Mouse (Mus musculus) kidney, embryonic 14.5 days (tissue): ENCODE measurements at regions not wholly inside any gene's neighbourhood (a gene's known extent, or its start where the extent isn't known, plus 50 kb on each side); places are given as distances from the start of the nearest gene placed in this dataset.

Experiments
- ATAC-seq: fragments of 200-750 bp; cut with Nextera tagmentation; 2 replicates; pipeline ENCODE4 v1.8.0; 2017; ENCODE audit warnings: moderate number of reproducible peaks, mild to moderate bottlenecking, moderate TSS enrichment, moderate library complexity; ENCODE audit not compliant: low FRiP score, low TSS enrichment
- H3K27ac ChIP-seq: fragments of 300-500 bp; sonication (generic); 2 replicates; pipeline ENCODE4 v1.5.1; 2014; ENCODE audit warnings: low read depth, mild to moderate bottlenecking, low read length, moderate library complexity, mixed read lengths
- H3K27me3 ChIP-seq: fragments of 300-500 bp; sonication (generic); 2 replicates; pipeline ENCODE4 v1.6.1; 2014; ENCODE audit warnings: mild to moderate bottlenecking, low read length; ENCODE audit not compliant: control insufficient read depth, insufficient read depth
- H3K36me3 ChIP-seq: fragments of 300-500 bp; sonication (generic); 2 replicates; pipeline ENCODE4 v1.6.1; 2014; ENCODE audit warnings: low read length, mixed read lengths; ENCODE audit not compliant: control insufficient read depth, insufficient read depth
- H3K4me1 ChIP-seq: fragments of 300-500 bp; sonication (generic); 2 replicates; pipeline ENCODE4 v1.6.1; 2014; ENCODE audit warnings: low read length, mixed read lengths; ENCODE audit not compliant: control insufficient read depth, insufficient read depth
- H3K4me2 ChIP-seq: fragments of 300-500 bp; sonication (generic); replicated peaks from 2 replicates; pipeline ENCODE4 v1.6.1; 2014; ENCODE audit warnings: low read depth, mild to moderate bottlenecking, low read length
- H3K4me3 ChIP-seq: fragments of 300-500 bp; sonication (generic); 2 replicates; pipeline ENCODE4 v1.5.1; 2014; ENCODE audit warnings: mild to moderate bottlenecking, low read length
- H3K9ac ChIP-seq: fragments of 300-500 bp; sonication (generic); 2 replicates; pipeline ENCODE4 v1.6.1; 2014; ENCODE audit warnings: low read depth, mild to moderate bottlenecking, low read length, moderate library complexity
- H3K9me3 ChIP-seq: fragments of 300-500 bp; sonication (generic); 2 replicates; pipeline ENCODE4 v1.6.1; 2016; ENCODE audit warnings: low read length; ENCODE audit not compliant: control insufficient read depth
- WGBS: fragments of 180-500 bp; shearing (Covaris S2); extraction: QIAGEN DNeasy Blood & Tissue Kit; methylation state at CpG from one replicate; pipeline ENCODE4 v1.1.7; 2014; 5-methylcytosine and 5-hydroxymethylcytosine counted together

DNA sequence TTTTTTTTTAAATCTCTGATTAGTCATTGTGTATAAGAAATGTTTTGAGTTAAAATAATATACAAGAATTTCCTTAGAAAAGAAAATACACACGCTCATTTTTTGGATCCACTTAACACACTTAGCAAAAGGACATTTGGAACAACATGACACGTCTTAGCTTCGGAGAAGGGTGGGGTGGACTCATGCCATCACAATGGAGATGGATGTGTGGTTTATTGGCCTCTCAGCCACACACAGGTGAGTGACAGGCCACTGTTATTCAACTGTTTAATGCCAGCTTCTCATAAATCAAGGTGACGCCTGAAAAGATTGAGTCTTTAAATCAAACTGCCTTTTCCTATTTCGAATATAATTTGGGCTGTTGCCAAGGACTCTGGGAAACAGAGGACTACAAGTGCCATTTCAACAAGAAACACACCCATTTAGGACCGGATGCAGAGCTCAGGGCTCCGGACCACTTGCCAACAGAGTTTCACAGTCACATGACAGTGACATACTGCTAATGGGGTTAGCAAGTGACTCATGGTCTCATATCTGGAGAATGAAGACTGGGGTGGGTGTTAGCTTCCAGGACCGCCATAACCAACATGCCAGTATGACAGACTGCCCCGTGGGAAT lies 71.5 kb upstream of the Cldn5 start:
- WGBS: 33% methylated on average over 9 of the region's 9 CpGs
- peaks cover 10% of the 10 kb centered on the region; the same call in 1 of the 2 replicates for H3K4me1 ChIP-seq
- peaks cover 3% of the 10 kb centered on the region; the same call in 1 of the 2 replicates for H3K27me3 ChIP-seq
- H3K9ac ChIP-seq: no peak overlapping the region
- no peak overlapping the region for H3K27ac ChIP-seq
- H3K9me3 ChIP-seq: no peaks in the 10 kb centered on the region
- H3K4me2 ChIP-seq: no peak overlapping the region
- H3K4me3 ChIP-seq: no peak overlapping the region
- H3K36me3 ChIP-seq: no peaks in the 10 kb centered on the region
- peak; percentile 83 for ATAC-seq

- Histone ChIP-seq H3K9me3 (no peaks in the 10 kb centered on the region), H3K36me3 (no peaks in the 10 kb centered on the region), H3K4me2 (no peak overlapping the region), H3K4me3 (no peak overlapping the region), H3K27ac (no peak overlapping the region), H3K27me3 (no peaks in the 10 kb centered on the region), H3K9ac (no peak overlapping the region), H3K4me1 (no peaks in the 10 kb centered on the region)
- 85% methylated on average over 1 of the region's 1 CpGs for WGBS
- no peak for ATAC-seq
These were observed 65.0 kb upstream of the Cldn5 start for GRCm38 (mm10) chr16:18711637-18712125.

DNA sequence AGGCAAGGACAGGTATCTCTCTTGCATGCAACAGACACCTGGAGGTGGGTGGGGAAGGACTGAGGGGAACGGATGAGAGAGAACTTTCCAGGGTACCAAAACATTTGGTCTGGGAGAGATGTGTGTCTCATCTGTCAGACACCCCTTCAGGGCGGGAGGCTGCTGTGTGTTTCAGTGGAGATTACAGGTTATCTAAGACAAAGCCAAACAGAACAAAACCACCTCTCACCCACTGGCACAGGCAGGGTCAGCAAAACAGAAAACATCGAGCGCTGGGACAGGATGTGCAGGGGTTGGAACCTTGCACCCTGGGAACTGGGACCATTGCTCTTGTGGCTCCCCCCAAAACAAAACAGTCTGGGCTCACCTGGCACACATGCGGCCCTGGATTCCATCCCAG lies 63.6 kb upstream of the Cldn5 start:
- H3K4me2 ChIP-seq: no peak overlapping the region
- no peak for ATAC-seq

GRCm38 (mm10) chr16:18715381-18715780 lies 61.3 kb upstream of the Cldn5 start:
- H3K27me3 ChIP-seq: no peaks in the 10 kb centered on the region
- H3K4me2 ChIP-seq: no peak overlapping the region
- peaks cover 13% of the 10 kb centered on the region; the same call in 1 of the 2 replicates for H3K4me1 ChIP-seq
- H3K27ac ChIP-seq: no peak overlapping the region
- no peak for ATAC-seq
- 70% methylated on average over 3 of the region's 3 CpGs for WGBS
- no peak overlapping the region for H3K4me3 ChIP-seq
- H3K9ac ChIP-seq: no peak overlapping the region
- H3K36me3 ChIP-seq: no peaks in the 10 kb centered on the region
- H3K9me3 ChIP-seq: no peaks in the 10 kb centered on the region

More for the DNA sequence above, 63.6 kb upstream of the Cldn5 start:
- no peaks in the 10 kb centered on the region for H3K9me3 ChIP-seq
- H3K4me3 ChIP-seq: no peak overlapping the region
- H3K36me3 ChIP-seq: no peaks in the 10 kb centered on the region
- peaks cover 7% of the 10 kb centered on the region; the same call in 1 of the 2 replicates for H3K4me1 ChIP-seq
- H3K27ac ChIP-seq: no peak overlapping the region
- no peak overlapping the region for H3K9ac ChIP-seq
- no peaks in the 10 kb centered on the region for H3K27me3 ChIP-seq
- WGBS: 61% methylated on average over 5 of the region's 5 CpGs

DNA sequence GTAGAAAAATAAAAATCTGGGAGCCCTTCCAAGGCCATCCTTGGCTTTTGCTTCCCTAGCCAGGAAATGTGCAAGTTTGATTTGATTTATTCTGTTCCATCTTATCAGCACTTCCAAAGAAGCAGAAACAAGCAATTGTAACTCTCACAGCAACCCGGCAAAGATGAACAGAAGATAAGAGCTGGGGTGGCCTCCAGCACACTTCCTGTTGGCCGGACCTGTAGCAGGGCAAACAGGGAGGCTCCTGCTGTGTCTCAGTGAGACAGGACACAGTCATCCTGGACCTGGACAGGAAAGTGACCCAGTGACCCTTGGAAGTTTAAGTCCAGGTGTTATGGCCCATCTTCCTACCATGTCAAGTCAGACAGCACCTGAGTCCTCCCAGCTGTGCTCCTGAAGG lies 58.6 kb upstream of the Cldn5 start:
- H3K27ac ChIP-seq: no peak overlapping the region
- no peaks in the 10 kb centered on the region for H3K9me3 ChIP-seq
- H3K4me2 ChIP-seq: no peak overlapping the region
- H3K4me1 ChIP-seq: peaks cover 13% of the 10 kb centered on the region; the same call in 1 of the 2 replicates
- no peak overlapping the region for H3K9ac ChIP-seq
- H3K36me3 ChIP-seq: no peaks in the 10 kb centered on the region
- 12% methylated on average over 2 of the region's 2 CpGs for WGBS
- H3K4me3 ChIP-seq: no peak overlapping the region
- ATAC-seq: no peak
- H3K27me3 ChIP-seq: no peaks in the 10 kb centered on the region

GRCm38 (mm10) chr16:18720433-18721233 lies 56.0 kb upstream of the Cldn5 start:
- H3K27ac ChIP-seq: no peak overlapping the region
- WGBS: 49% methylated on average over 13 of the region's 13 CpGs
- H3K4me3 ChIP-seq: no peak overlapping the region
- H3K4me1 ChIP-seq: peaks cover 13% of the 10 kb centered on the region; the same call in 1 of the 2 replicates
- no peak overlapping the region for H3K9ac ChIP-seq
- no peaks in the 10 kb centered on the region for H3K27me3 ChIP-seq
- no peaks in the 10 kb centered on the region for H3K9me3 ChIP-seq
- no peaks in the 10 kb centered on the region for H3K36me3 ChIP-seq
- ATAC-seq: no peak
- H3K4me2 ChIP-seq: no peak overlapping the region

DNA sequence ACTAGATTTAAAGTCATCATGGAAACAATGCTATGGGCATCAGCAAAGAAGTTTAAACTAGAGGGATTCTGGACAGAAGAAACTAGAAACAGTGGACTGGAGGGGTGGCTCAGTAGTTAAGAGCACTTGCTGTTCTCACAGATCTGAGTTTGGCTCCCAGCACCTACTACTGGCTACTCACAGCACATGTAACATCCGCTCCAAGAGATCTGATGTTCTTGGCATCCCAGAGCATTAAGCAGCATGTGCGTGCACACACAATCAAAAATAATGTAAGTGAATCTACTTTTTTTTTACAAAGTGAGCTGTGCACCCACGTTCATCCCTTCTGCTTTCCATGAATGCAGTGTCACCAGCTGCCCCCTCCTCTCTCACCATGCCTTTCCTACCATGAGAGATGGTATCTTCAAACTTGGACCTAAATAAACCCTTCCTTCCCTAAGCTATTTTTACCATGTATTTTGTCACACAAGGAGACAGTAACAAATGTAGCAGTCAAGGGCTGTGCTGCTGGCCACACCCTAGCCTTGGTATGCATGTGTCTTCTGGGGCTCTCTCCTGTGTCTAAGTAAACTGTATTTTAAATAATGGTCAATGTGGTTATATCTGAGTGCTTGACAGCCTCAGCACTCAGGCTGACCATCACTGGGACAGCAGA lies 53.3 kb upstream of the Cldn5 start:
- Histone ChIP-seq H3K27ac (no peak overlapping the region), H3K4me3 (no peak overlapping the region), H3K9me3 (no peaks in the 10 kb centered on the region), H3K36me3 (no peaks in the 10 kb centered on the region), H3K4me1 (peaks cover 3% of the 10 kb centered on the region; the same call in 1 of the 2 replicates), H3K27me3 (no peaks in the 10 kb centered on the region), H3K4me2 (no peak overlapping the region), H3K9ac (no peak overlapping the region)
- 80% methylated on average over 3 of the region's 3 CpGs for WGBS
- ATAC-seq: no peak

DNA sequence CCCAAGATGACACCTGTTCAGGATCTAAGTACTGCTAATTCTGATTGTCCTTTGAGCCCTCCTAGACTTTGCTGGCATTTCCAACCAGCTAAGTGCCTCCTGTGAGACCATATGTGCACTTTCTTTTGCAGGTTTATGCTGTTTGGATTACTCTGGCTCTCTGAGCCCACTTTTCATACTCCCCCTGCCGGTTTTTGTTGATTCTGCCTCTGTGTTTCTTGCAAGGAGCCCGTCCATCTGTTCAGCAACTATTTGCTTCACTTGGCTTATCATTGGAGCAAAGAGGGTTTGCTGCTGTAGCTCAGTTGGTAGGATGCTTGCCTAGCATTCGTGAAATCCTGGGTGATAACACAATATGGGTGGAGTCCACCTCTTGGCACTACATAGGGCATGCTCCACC lies 52.8 kb upstream of the Cldn5 start:
- no peak for ATAC-seq
- no peak overlapping the region for H3K27ac ChIP-seq
- H3K9me3 ChIP-seq: no peaks in the 10 kb centered on the region

More for the DNA sequence above, 52.8 kb upstream of the Cldn5 start:
- H3K4me2 ChIP-seq: no peak overlapping the region
- no peak overlapping the region for H3K9ac ChIP-seq
- 50% methylated on average over 3 of the region's 3 CpGs for WGBS
- H3K4me1 ChIP-seq: no peaks in the 10 kb centered on the region; the same call in 1 of the 2 replicates
- H3K36me3 ChIP-seq: no peaks in the 10 kb centered on the region
- no peak overlapping the region for H3K4me3 ChIP-seq
- H3K27me3 ChIP-seq: no peaks in the 10 kb centered on the region
